Mouse (Mus musculus): ENCODE measurements around the gene Gm9117.
"Not testable (repeated sequence)": the region's sequence is repeated elsewhere in the genome, so short reads cannot be mapped to it uniquely, and the experiment has no call there.

Gene Gm9117

GRCm38 (mm10) chr3:93943443-93943842, at the start of gene Gm9117:
TSS of gene Gm9117 (minus strand) at chr3:93943543.
- DNase-seq (ENCODE audit: low read depth, low spot score) = not testable (repeated sequence)

- DNase-seq (ENCODE audit: low read depth, low spot score) = not testable (repeated sequence)
Observed at GRCm38 (mm10) chr3:93968938-93969337, 25.6 kb upstream of the Gm9117 start.

- DNase-seq (ENCODE audit: low read depth, low spot score) = not testable (repeated sequence)
Observed at GRCm38 (mm10) chr3:93961214-93961613, 17.9 kb upstream of the Gm9117 start, which contains the start of gene Tdpoz5. TSS of gene Tdpoz5 (minus strand) at chr3:93961314.

DNA sequence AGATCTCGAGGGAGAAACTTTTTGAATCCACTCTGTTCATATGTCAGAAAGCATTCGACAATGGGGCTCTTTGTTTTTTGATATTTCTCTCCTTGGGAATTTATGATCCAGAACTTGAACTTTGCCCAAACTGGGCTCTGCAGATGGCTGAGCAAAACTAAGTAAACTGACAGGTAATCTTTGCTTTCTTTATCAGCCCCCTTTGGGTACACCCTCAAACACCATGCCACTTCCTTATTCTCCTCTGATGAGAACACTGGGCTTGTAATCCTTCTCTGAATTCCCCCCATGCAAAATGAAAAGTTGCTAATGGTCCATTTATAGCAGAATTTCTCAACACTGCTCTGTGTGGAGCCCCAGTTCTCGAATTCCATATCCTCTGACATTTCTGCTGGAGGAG, 5.0 kb downstream of the Gm9117 start:
- DNase-seq (ENCODE audit: low read depth, low spot score) = not testable (repeated sequence)

Data from retina, adult 2 months (tissue).